Mouse (Mus musculus) pancreas, adult 10 weeks (tissue): ENCODE results near the gene D17H6S53E. TPM values are rescaled to one million over a fixed set of nuclear protein-coding genes. Genes with fewer than 3 reads are reported as not detected.

Experiments
- polyA plus RNA-seq: library from polyadenylated mRNA; stranded (reverse); fragments of 350-450 nt; fragmentation: Illumina TruSeq; extraction: RNeasy Lipid Tissue Mini Kit (QIAGEN cat#74804); gene quantifications from one replicate; pipeline ENCODE4 v1.2.3, GENCODE M21; 2015; ENCODE audit warnings: low read depth, low replicate concordance; ENCODE audit not compliant: insufficient read depth

Gene D17H6S53E
- polyA plus RNA-seq, 1 experiment from 2014 or later = 6.8 TPM

Other genes starting within 250 kb of the D17H6S53E start
- gene Zbtb12, start 246.9 kb upstream of the D17H6S53E start, polyA plus RNA-seq = 1.5 TPM
- gene Gm20547, start 244.3 kb upstream of the D17H6S53E start, polyA plus RNA-seq = 4.5 TPM
- gene C2, start 228.1 kb upstream of the D17H6S53E start, polyA plus RNA-seq = 22.8 TPM
- gene Ehmt2, start 227.9 kb upstream of the D17H6S53E start, polyA plus RNA-seq = 43.2 TPM
- gene Slc44a4, start 211.9 kb upstream of the D17H6S53E start, polyA plus RNA-seq = 1.4 TPM
- 10.7 TPM for gene Neu1, start 195.1 kb upstream of the D17H6S53E start, polyA plus RNA-seq
- gene Hspa1b, start 167.1 kb upstream of the D17H6S53E start, polyA plus RNA-seq = 8.4 TPM
- not detected for gene Gm20481, start 156.5 kb upstream of the D17H6S53E start, polyA plus RNA-seq
- 4.7 TPM for gene Hspa1a, start 154.2 kb upstream of the D17H6S53E start, polyA plus RNA-seq
- gene Hspa1l, start 153.7 kb upstream of the D17H6S53E start, polyA plus RNA-seq = not detected
- gene Lsm2, start 144.5 kb upstream of the D17H6S53E start, polyA plus RNA-seq = 7.8 TPM
- gene Vars, start 125.4 kb upstream of the D17H6S53E start, polyA plus RNA-seq = 23.4 TPM
- gene Vwa7, start 109.8 kb upstream of the D17H6S53E start, polyA plus RNA-seq = 0.42 TPM
- 1.5 TPM for gene Sapcd1, start 98.4 kb upstream of the D17H6S53E start, polyA plus RNA-seq
- gene Msh5, start 79.6 kb upstream of the D17H6S53E start, polyA plus RNA-seq = 1.8 TPM
- 36.2 TPM for gene Clic1, start 76.4 kb upstream of the D17H6S53E start, polyA plus RNA-seq
- 19.5 TPM for gene Ddah2, start 67.3 kb upstream of the D17H6S53E start, polyA plus RNA-seq
- not detected for gene Ly6g6c, start 61.0 kb upstream of the D17H6S53E start, polyA plus RNA-seq
- gene Mpig6b, start 60.2 kb upstream of the D17H6S53E start, polyA plus RNA-seq = not detected
- not detected for gene Ly6g6e, start 49.5 kb upstream of the D17H6S53E start, polyA plus RNA-seq
- not detected for gene Ly6g6d, start 48.3 kb upstream of the D17H6S53E start, polyA plus RNA-seq
- not detected for gene Ly6g6f, start 40.8 kb upstream of the D17H6S53E start, polyA plus RNA-seq
- 25.5 TPM for gene Abhd16a, start 37.1 kb upstream of the D17H6S53E start, polyA plus RNA-seq
- gene Ly6g5c, start 18.1 kb upstream of the D17H6S53E start, polyA plus RNA-seq = not detected
- not detected for gene Ly6g5b, start 10.9 kb upstream of the D17H6S53E start, polyA plus RNA-seq
- 8.6 TPM for gene Gpank1, start 4.9 kb upstream of the D17H6S53E start, polyA plus RNA-seq
- gene Csnk2b, start 4.3 kb upstream of the D17H6S53E start, polyA plus RNA-seq = 52.8 TPM
- not detected for gene Apom, start 5.7 kb downstream of the D17H6S53E start, polyA plus RNA-seq
- gene Bag6, start 8.8 kb downstream of the D17H6S53E start, polyA plus RNA-seq = 43.1 TPM
- gene Prrc2a, start 38.5 kb downstream of the D17H6S53E start, polyA plus RNA-seq = 89.4 TPM
- 2.3 TPM for gene Aif1, start 49.7 kb downstream of the D17H6S53E start, polyA plus RNA-seq
- gene Lst1, start 62.1 kb downstream of the D17H6S53E start, polyA plus RNA-seq = 5.7 TPM
- gene Ltb, start 68.1 kb downstream of the D17H6S53E start, polyA plus RNA-seq = 1.00 TPM
- gene Tnf, start 75.6 kb downstream of the D17H6S53E start, polyA plus RNA-seq = 0.50 TPM
- not detected for gene Lta, start 79.0 kb downstream of the D17H6S53E start, polyA plus RNA-seq
- not detected for gene Gm16181, start 94.5 kb downstream of the D17H6S53E start, polyA plus RNA-seq
- 2.8 TPM for gene Atp6v1g2, start 107.3 kb downstream of the D17H6S53E start, polyA plus RNA-seq
- gene Nfkbil1, start 109.4 kb downstream of the D17H6S53E start, polyA plus RNA-seq = 4.1 TPM
- 92.0 TPM for gene Ddx39b, start 115.4 kb downstream of the D17H6S53E start, polyA plus RNA-seq
- gene H2-D1, start 136.4 kb downstream of the D17H6S53E start, polyA plus RNA-seq = 153 TPM
- not detected for gene H2-Q1, start 194.0 kb downstream of the D17H6S53E start, polyA plus RNA-seq
- gene H2-Q2, start 215.9 kb downstream of the D17H6S53E start, polyA plus RNA-seq = 8.9 TPM